Mouse (Mus musculus): ENCODE results near the gene Pla2g3.

GRCm38 (mm10) chr11:3523840-3524582 is 35.9 kb downstream of the Pla2g3 start:
- no peak for TF ChIP-seq POLR2A (IDR thresholded peaks at IDR 0.05; ENCODE audit: borderline replicate concordance, extremely low read depth, low read depth, low read length)
- TF ChIP-seq CTCF (IDR thresholded peaks at IDR 0.05; ENCODE audit: insufficient read depth, low read length) = no peak

All from lung, adult 2 months (tissue).